Mouse (Mus musculus) forebrain, embryonic 16.5 days (tissue): Measurements from ENCODE around the gene Gm6871. TPM values are rescaled to one million over a fixed set of nuclear protein-coding genes. Genes with fewer than 3 reads are reported as not detected.

Experiments
- polyA plus RNA-seq: library from polyadenylated mRNA; unstranded; fragments of >200 nt; fragmentation: Nextera tagmentation; extraction: Ambion mirVana; gene quantifications from 2 replicates; pipeline ENCODE4 v1.2.1, GENCODE M21; 2015

The Gm6871 gene
- polyA plus RNA-seq, 1 experiment from 2014 or later, result not detected

Other genes with a start within 250 kb of the Gm6871 start
- gene AI987944, start 180.3 kb downstream of the Gm6871 start, polyA plus RNA-seq, result 8.8 and 10.2 TPM in 2 replicates
- 0.29 and 0.48 TPM in 2 replicates for gene Vmn2r57, start 125.0 kb downstream of the Gm6871 start, polyA plus RNA-seq
- 0.07 and 0.10 TPM in 2 replicates for gene Gm20449, start 74.2 kb downstream of the Gm6871 start, polyA plus RNA-seq
- gene AW146154, start 73.8 kb downstream of the Gm6871 start, polyA plus RNA-seq, result 4.2 and 5.5 TPM in 2 replicates
- 21.0 and 24.5 TPM in 2 replicates for gene 2610021A01Rik, start 25.6 kb upstream of the Gm6871 start, polyA plus RNA-seq
- 28.0 and 28.3 TPM in 2 replicates for gene Zfp788, start 59.5 kb upstream of the Gm6871 start, polyA plus RNA-seq